Mouse (Mus musculus) CH12.LX (cell line): Measurements from ENCODE around the gene Nradd.

ENCODE experiments used
- CHD1 ChIP-seq: IDR thresholded peaks from 2 replicates; pipeline ENCODE4 v1.6.1; 2012; ENCODE audit warnings: low read depth, low read length, improper control_type of control experiment, inconsistent platforms
- CTCF ChIP-seq, 2 experiments: IDR thresholded peaks in 1 of 2; conservative IDR thresholded peaks in 1 of 2; 2 replicates each; pipeline ENCODE4 v1.5.1; 2011 to 2012; ENCODE audit warnings: low read depth in 2 of 2, low read length in 2 of 2, improper control_type of control experiment in 1 of 2, inconsistent platforms in 1 of 2, mild to moderate bottlenecking in 1 of 2, moderate library complexity in 1 of 2
- HCFC1 ChIP-seq: IDR thresholded peaks from 2 replicates; pipeline ENCODE4 v1.6.1; 2012; ENCODE audit warnings: low read depth, mild to moderate bottlenecking, inconsistent platforms, low read length, improper control_type of control experiment
- MAX ChIP-seq: IDR thresholded peaks from 2 replicates; pipeline ENCODE4 v1.6.1; 2011; ENCODE audit warnings: low read length, improper control_type of control experiment
- SMC3 ChIP-seq: IDR thresholded peaks from 2 replicates; pipeline ENCODE4 v1.6.1; 2011; ENCODE audit warnings: low read depth, low read length, improper control_type of control experiment
- ZKSCAN1 ChIP-seq: IDR thresholded peaks from 2 replicates; pipeline ENCODE4 v1.6.1; 2012; ENCODE audit warnings: low read depth, inconsistent platforms, low read length, improper control_type of control experiment, borderline replicate concordance

- TF ChIP-seq ZKSCAN1 (no peak), CHD1 (no peak), HCFC1 (no peak), MAX (no peak), CTCF (conservative IDR thresholded peaks at IDR 0.05 in 1 of 2, IDR thresholded peaks at IDR 0.05 in 1 of 2; ENCODE audit: low read depth in 2 of 2, low read length in 2 of 2) (no peak), SMC3 (no peak)
Observed at GRCm38 (mm10) chr9:110583521-110583920, 40.7 kb downstream of the Nradd start.
